In the genomic region with DNA sequence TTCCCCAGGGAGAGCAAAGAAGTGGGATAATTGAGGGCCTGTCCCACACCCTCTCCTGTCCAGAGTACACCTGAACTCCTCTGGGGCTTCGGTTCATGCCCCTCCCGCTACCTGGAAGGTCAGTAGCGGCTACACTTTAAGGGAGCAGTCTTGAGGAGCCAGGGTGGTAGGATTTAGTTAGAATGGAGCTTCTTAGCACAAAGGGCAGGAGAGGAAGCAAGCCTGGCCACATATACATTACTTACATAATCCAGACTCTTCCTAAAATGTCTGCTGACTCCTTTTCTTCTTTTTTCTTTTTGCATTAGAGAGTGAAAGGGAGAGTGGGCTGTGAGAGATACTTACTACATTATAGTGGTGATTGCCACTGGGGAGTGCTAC, we compare ENCODE assay signal across 9 mouse cellular contexts. TPM values are rescaled to one million over a fixed set of nuclear protein-coding genes. Genes with fewer than 3 reads are reported as not detected.
DNase-seq lines count a peak whose midpoint lies in the region; ATAC-seq and TF ChIP-seq lines count a peak whose summit lies in the region.
"Had no signal": no experiment of that assay in that cellular context is flagged by ENCODE, and none has a peak within 500 bp of the region (broad histone marks: within the 10 kb centered on the region; RNA-seq: fewer than 3 reads in every experiment).

No protein-coding gene starts in this region.

- H3K36me3 ChIP-seq in heart, embryonic 12.5 days = no peaks in the 10 kb centered on the region
- no peaks in the 10 kb centered on the region for H3K36me3 ChIP-seq in stomach, embryonic 15.5 days
- no peaks in the 10 kb centered on the region for H3K36me3 ChIP-seq in stomach, postnatal 0 days (ENCODE audit: control insufficient read depth, insufficient read depth, low read length)
- H3K36me3 ChIP-seq in liver, embryonic 12.5 days = no peaks in the 10 kb centered on the region

- H3K9ac ChIP-seq in heart, embryonic 12.5 days = 0 out of 2 replicates have a peak overlapping the region, but pooled peaks have one; percentile 38
- H3K9ac ChIP-seq in stomach, embryonic 15.5 days = no peak overlapping the region
- H3K9ac ChIP-seq in stomach, postnatal 0 days (ENCODE audit: low read length) = no peak overlapping the region; the same call in 1 of the 2 replicates
- H3K9ac ChIP-seq in liver, embryonic 12.5 days = peak overlapping the region; percentile 76

- no peaks in the 10 kb centered on the region for H3K9me3 ChIP-seq in heart, embryonic 12.5 days (replicated peaks)
- no peaks in the 10 kb centered on the region for H3K9me3 ChIP-seq in stomach, embryonic 15.5 days
- H3K9me3 ChIP-seq in stomach, postnatal 0 days (ENCODE audit: control insufficient read depth, low read length) = no peaks in the 10 kb centered on the region
- no peaks in the 10 kb centered on the region for H3K9me3 ChIP-seq in liver, embryonic 12.5 days (replicated peaks)

- no peak for TF ChIP-seq POLR2A in olfactory bulb, adult 2 months (IDR thresholded peaks at IDR 0.05; ENCODE audit: insufficient read depth, low read depth, low read length)

- TF ChIP-seq CTCF in stomach, postnatal 0 days (IDR thresholded peaks at IDR 0.05; ENCODE audit: low read depth) = no peak
- no peak for TF ChIP-seq CTCF in olfactory bulb, adult 2 months (IDR thresholded peaks at IDR 0.05; ENCODE audit: insufficient read depth, low read depth, low read length)

- ATAC-seq in heart, embryonic 12.5 days (ENCODE audit: insufficient number of reproducible peaks, low FRiP score) = no peak
- peak; percentile 17; the same call in 1 of the 2 replicates for ATAC-seq in stomach, embryonic 15.5 days (ENCODE audit: insufficient read depth, low FRiP score, low read depth)
- ATAC-seq in stomach, postnatal 0 days (ENCODE audit: low FRiP score, low TSS enrichment) = no peak
- peak; percentile 48 for ATAC-seq in liver, embryonic 12.5 days

- no peak for TF ChIP-seq EP300 in stomach, postnatal 0 days (optimal IDR thresholded peaks at IDR 0.05)

- no peak for DNase-seq in heart, adult 9 months (ENCODE audit: low spot score in 2 of 2)
- DNase-seq in stomach, postnatal 0 days (ENCODE audit: low spot score) = no peak
- DNase-seq in left cerebral cortex, adult 11 months (ENCODE audit: low spot score) = no peak
- DNase-seq in T-cell, adult 2 months (ENCODE audit: low spot score) = no peak
- DNase-seq: cerebellum, adult 11 months had no signal

- H3K4me2 ChIP-seq in heart, embryonic 12.5 days = peak overlapping the region; percentile 60
- H3K4me2 ChIP-seq in stomach, embryonic 15.5 days = peak overlapping the region; percentile 30; the same call in 1 of the 2 replicates
- H3K4me2 ChIP-seq in stomach, postnatal 0 days (replicated peaks; ENCODE audit: low read depth) = no peak overlapping the region
- H3K4me2 ChIP-seq in liver, embryonic 12.5 days = peak overlapping the region; percentile 76

- peaks cover 38% of the 10 kb centered on the region for H3K27me3 ChIP-seq in heart, embryonic 12.5 days (replicated peaks)
- H3K27me3 ChIP-seq in stomach, embryonic 15.5 days (replicated peaks) = peaks cover 24% of the 10 kb centered on the region
- H3K27me3 ChIP-seq in stomach, postnatal 0 days (ENCODE audit: control insufficient read depth, insufficient read depth, low read length) = no peaks in the 10 kb centered on the region
- peaks cover 34% of the 10 kb centered on the region for H3K27me3 ChIP-seq in liver, embryonic 12.5 days (replicated peaks)

- 17% methylated on average over 3 of the region's 3 CpGs for WGBS in heart, embryonic 12.5 days
- WGBS in stomach, embryonic 15.5 days = 44% methylated on average over 3 of the region's 3 CpGs
- 35% methylated on average over 3 of the region's 3 CpGs for WGBS in stomach, postnatal 0 days
- 10% methylated on average over 3 of the region's 3 CpGs for WGBS in liver, embryonic 12.5 days (ENCODE audit: insufficient replicate concordance)
- WGBS in olfactory bulb, adult 2 months = 32% methylated on average over 3 of the region's 3 CpGs

- H3K27ac ChIP-seq in heart, embryonic 12.5 days (ENCODE audit: poor library complexity, severe bottlenecking) = peak overlapping the region; percentile 62; the same call in 1 of the 2 replicates
- H3K27ac ChIP-seq in stomach, embryonic 15.5 days = no peak overlapping the region
- no peak overlapping the region for H3K27ac ChIP-seq in stomach, postnatal 0 days (replicated peaks)
- H3K27ac ChIP-seq in liver, embryonic 12.5 days = peak overlapping the region; percentile 95
- H3K27ac ChIP-seq in olfactory bulb, adult 2 months (ENCODE audit: insufficient read depth, low read depth, low read length) = peak overlapping the region; percentile 83

- H3K4me1 ChIP-seq in heart, embryonic 12.5 days (replicated peaks) = peaks cover 49% of the 10 kb centered on the region
- peaks cover 25% of the 10 kb centered on the region for H3K4me1 ChIP-seq in stomach, embryonic 15.5 days
- peaks cover 11% of the 10 kb centered on the region; the same call in 1 of the 2 replicates for H3K4me1 ChIP-seq in stomach, postnatal 0 days (replicated peaks; ENCODE audit: control insufficient read depth, insufficient read depth)
- H3K4me1 ChIP-seq in liver, embryonic 12.5 days = peaks cover 82% of the 10 kb centered on the region
- peaks cover 28% of the 10 kb centered on the region for H3K4me1 ChIP-seq in olfactory bulb, adult 2 months (ENCODE audit: control insufficient read depth, insufficient read depth, low read length)

- H3K4me3 ChIP-seq in heart, embryonic 12.5 days = peak overlapping the region; percentile 20
- no peak overlapping the region for H3K4me3 ChIP-seq in stomach, embryonic 15.5 days (replicated peaks)
- no peak overlapping the region for H3K4me3 ChIP-seq in stomach, postnatal 0 days (ENCODE audit: low read depth, low read length)
- H3K4me3 ChIP-seq in liver, embryonic 12.5 days = peak overlapping the region; percentile 54
- H3K4me3 ChIP-seq in olfactory bulb, adult 2 months (ENCODE audit: insufficient read depth, low read depth, low read length) = no peak overlapping the region

RNA-seq across cellular contexts. Expression of a gene that starts 31.4 kb away (rescaled TPM):
- 25.5 and 27.2 TPM in 2 replicates for polyA plus RNA-seq in heart, embryonic 12.5 days (2016; fragmentation: Nextera tagmentation; extraction: Ambion mirVana)
- 27.9 and 31.3 TPM in 2 replicates for polyA plus RNA-seq in stomach, embryonic 15.5 days (2015; fragmentation: Nextera tagmentation; extraction: Ambion mirVana)
- polyA plus RNA-seq in stomach, postnatal 0 days (2015; fragmentation: Nextera tagmentation; extraction: Ambion mirVana) = 31.0 and 36.2 TPM in 2 replicates
- polyA plus RNA-seq in liver, embryonic 12.5 days (2016; fragmentation: Nextera tagmentation; extraction: Ambion mirVana) = 21.1 and 21.4 TPM in 2 replicates
- polyA plus RNA-seq in olfactory bulb, adult 2 months (2012; ENCODE audit: insufficient read depth, insufficient read length, low replicate concordance, missing spikeins) = not detected in 2 replicates

Comparison
In these comparisons a context has a peak if more than half of its experiments do, and no peak if none do; other contexts are left out.
1. ATAC-seq: peak in stomach, embryonic 15.5 days (single experiment) and liver, embryonic 12.5 days (single experiment); none in heart, embryonic 12.5 days (single experiment) and stomach, postnatal 0 days (single experiment).
2. H3K27ac ChIP-seq: peak in heart, embryonic 12.5 days (single experiment), liver, embryonic 12.5 days (single experiment) and olfactory bulb, adult 2 months (single experiment); none in stomach, embryonic 15.5 days (single experiment) and stomach, postnatal 0 days (single experiment).
3. H3K4me3 ChIP-seq: peak in heart, embryonic 12.5 days (single experiment) and liver, embryonic 12.5 days (single experiment); none in stomach, embryonic 15.5 days (single experiment), stomach, postnatal 0 days (single experiment) and olfactory bulb, adult 2 months (single experiment).
4. H3K9ac ChIP-seq: peak in heart, embryonic 12.5 days (single experiment) and liver, embryonic 12.5 days (single experiment); none in stomach, embryonic 15.5 days (single experiment) and stomach, postnatal 0 days (single experiment).
5. RNA of a gene that starts 31.4 kb away (polyA plus RNA-seq): 31.0 to 36.2 TPM in stomach, postnatal 0 days, 27.9 to 31.3 TPM in stomach, embryonic 15.5 days, 25.5 to 27.2 TPM in heart, embryonic 12.5 days and 21.1 to 21.4 TPM in liver, embryonic 12.5 days; not detected in olfactory bulb, adult 2 months; every median in the first group is over 10 times any median in the second.